Mouse (Mus musculus) naive thymus-derived CD4-positive, alpha-beta T cell, adult 5 months (primary cell): ENCODE results near the gene Upk1a. TPM values are rescaled to one million over a fixed set of nuclear protein-coding genes. Genes with fewer than 3 reads are reported as not detected.

ENCODE experiments used
- polyA plus RNA-seq: library from polyadenylated mRNA; unstranded; fragments of 100-300 nt; shearing (Covaris generic); gene quantifications from one replicate; pipeline ENCODE4 v1.2.1, GENCODE M21; 2017

Upk1a gene
- polyA plus RNA-seq, result 0.49 TPM

GRCm38 (mm10) chr7:30612654-30613402, at the start of gene Upk1a:
Upk1a (minus strand) TSS chr7:30612847.

DNA sequence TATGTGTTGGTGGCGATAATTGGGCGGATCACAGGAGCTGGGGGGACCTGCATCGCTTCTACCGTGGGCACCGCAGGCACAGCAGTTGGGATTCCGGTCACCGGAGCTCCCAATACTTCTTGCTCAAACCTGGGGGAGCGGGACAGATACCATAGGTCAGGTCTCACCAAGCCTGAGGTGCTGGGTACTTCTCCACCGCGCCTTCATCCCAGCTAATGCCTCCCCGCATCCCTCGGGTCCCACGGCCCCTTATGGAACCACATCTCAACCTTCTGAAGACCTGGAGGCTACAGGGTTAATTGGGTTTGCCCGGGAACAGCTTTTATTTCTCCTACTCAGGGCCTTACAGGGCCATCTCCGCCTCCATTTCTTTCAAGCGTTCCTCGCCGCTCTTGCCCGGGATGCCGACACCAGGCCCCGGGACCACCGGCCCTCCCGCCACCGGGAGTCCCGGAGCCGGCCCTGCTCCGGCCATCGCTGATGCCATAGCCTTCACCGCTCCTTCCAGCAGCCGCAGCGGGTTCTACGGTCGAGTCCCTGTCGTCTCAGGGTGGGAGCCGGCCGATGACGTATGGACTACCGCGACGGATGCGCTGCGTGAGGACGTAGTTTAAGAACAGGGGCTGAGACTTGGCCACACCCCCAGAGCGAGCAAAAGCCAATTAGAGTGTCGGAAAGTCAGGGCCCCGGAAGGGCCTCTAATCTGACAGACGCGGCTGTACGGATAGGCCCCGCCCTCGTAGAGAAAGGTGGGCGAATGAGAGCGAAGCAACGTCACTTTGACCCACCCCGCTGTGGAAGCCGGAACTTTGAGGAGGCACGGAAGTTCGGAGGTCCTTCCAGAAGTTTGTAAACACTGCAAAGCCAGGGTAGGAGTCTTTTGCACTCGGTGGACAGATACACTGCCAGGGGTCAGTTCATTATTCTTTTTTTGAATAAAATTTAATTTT, 37.2 kb upstream of the Upk1a start, which contains the start of gene Rbm42:
Gene Rbm42 (minus strand): TSS at position 727 of the 950 bp plus-strand sequence.

DNA sequence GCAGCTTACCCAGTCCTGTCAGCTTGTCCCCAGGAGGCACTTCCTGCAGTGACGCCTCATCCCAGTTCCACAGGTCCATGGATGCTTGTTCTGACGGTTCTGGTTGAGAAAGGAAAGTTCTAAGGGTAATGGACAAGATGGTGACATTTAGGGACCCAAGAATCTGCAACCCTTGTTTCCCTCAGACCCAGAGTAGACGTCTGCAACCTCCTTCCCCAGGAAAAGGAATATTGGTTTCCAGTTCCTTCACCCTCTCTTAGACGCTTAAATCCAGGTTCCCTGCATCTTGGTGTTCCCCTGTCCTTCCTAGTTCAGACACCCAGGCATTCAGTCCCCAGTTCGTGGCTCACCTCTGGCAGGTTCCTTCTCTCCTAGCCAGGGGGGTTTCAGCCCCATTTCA, 23.1 kb upstream of the Upk1a start, which contains the start of gene Etv2:
Gene Etv2 (minus strand): TSS at position 101 of the 400 bp plus-strand sequence.

GRCm38 (mm10) chr7:30625530-30626384, 13.1 kb upstream of the Upk1a start, which contains the start of gene Cox6b1:
Cox6b1 (minus strand) TSS chr7:30626151.

GRCm38 (mm10) chr7:30598786-30599185, 13.9 kb downstream of the Upk1a start, which contains the start of gene Zbtb32:
Zbtb32 (minus strand) TSS chr7:30598909.

DNA sequence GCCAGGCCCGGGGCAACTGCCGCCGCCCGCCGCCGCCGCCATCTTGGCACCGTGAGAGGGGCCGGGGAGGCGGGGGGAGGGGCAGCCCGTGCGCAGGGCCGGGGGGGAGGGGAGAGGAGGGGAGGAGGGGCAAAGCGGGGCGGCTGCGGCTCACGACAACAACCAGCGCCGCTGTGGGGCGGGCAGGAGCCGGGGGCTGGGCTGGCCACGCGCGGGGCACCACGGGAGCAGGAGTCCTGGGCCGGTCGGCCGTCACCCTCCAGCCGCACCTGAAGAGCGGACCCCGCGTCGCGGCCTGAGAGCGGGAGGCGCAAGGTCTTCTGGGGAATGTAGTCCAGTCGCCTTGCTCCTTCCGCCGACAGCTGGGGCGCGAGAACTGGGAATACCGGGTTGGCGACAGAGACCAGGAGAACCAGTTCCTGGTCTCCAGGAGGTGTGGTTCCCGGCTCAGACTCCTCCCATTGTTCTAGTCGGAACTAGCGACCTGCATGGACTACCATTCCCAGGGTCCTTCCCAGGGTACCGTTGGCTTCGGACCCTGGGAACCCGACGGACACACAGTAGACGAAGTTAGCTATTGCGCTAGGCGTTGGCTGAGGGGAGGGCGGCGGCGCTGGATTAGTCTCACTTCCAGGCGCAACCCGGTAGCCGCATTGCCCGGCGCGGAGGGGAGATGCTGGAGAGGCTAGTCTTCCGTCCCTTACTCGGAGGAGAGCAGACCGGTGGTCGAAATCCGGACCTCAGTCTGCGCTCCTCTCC, 23.8 kb downstream of the Upk1a start, which contains the start of gene Kmt2b:
Gene Kmt2b (minus strand): TSS at position 51 of the 759 bp plus-strand sequence.

GRCm38 (mm10) chr7:30564970-30565571, 47.6 kb downstream of the Upk1a start, which contains the start of gene Igflr1:
Igflr1 (plus strand) TSS chr7:30565427.

DNA sequence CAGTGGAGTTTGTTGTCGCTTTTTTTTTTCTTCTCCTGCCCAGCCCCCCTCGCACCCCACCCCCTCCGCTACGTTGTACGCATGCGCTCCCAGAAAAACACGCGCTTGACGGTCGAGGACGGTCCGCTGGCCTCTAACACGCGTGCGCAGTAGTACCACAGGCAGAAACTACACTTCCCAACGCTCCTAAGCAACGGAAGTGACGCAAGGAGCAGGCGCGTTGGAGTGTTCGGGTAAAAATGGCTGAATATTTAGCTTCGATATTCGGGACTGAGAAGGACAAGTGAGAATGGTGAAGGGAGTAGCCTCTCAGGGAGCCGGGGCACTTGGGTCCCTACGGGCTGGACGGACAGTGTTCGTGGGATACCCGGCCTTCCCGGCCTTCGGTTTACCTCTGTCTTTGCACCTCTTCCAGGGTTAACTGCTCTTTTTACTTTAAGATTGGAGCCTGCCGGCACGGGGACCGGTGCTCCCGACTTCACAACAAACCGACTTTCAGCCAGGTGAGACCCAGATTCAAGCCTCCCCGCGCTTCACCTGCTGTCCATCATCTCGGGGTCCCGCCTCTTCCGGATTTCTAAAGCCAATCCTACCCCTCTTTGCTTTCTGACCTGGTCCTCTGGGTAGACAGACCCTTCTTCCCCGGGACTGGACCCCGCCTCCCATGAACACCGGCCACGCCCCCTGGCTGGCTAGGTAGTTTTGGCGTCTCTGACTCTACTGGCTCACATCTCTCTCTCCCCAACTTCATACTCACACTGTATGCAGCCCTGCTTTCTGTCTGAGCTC, 49.3 kb downstream of the Upk1a start, which contains the start of the genes U2af1l4, Gm49396 and Psenen:
Gene U2af1l4 (plus strand): TSS at position 185 of the 789 bp plus-strand sequence.
Gene Gm49396 (plus strand): TSS at position 228 of the 789 bp plus-strand sequence.
Gene Psenen (minus strand): TSS at position 511 of the 789 bp plus-strand sequence.

GRCm38 (mm10) chr7:30559443-30559954, 53.1 kb downstream of the Upk1a start, which contains the start of gene Lin37:
Lin37 (minus strand) TSS chr7:30559838.

Other genes with a start within 250 kb of the Upk1a start
- gene Tyrobp, start 199.1 kb downstream of the Upk1a start, polyA plus RNA-seq, result not detected
- 367 TPM for gene Hcst, start 193.0 kb downstream of the Upk1a start, polyA plus RNA-seq
- 181 TPM for gene Nfkbid, start 191.1 kb downstream of the Upk1a start, polyA plus RNA-seq
- gene Aplp1, start 167.3 kb downstream of the Upk1a start, polyA plus RNA-seq, result 3.6 TPM
- gene Kirrel2, start 155.2 kb downstream of the Upk1a start, polyA plus RNA-seq, result not detected
- not detected for gene Nphs1, start 154.5 kb downstream of the Upk1a start, polyA plus RNA-seq
- not detected for gene Prodh2, start 119.2 kb downstream of the Upk1a start, polyA plus RNA-seq
- gene Arhgap33, start 77.8 kb downstream of the Upk1a start, polyA plus RNA-seq, result 1.2 TPM
- 5.3 TPM for gene Hspb6, start 60.7 kb downstream of the Upk1a start, polyA plus RNA-seq
- 4.3 TPM for gene Proser3, start 60.5 kb downstream of the Upk1a start, polyA plus RNA-seq
- gene Lin37, start 53.0 kb downstream of the Upk1a start, polyA plus RNA-seq, result 53.4 TPM
- gene U2af1l4, start 49.5 kb downstream of the Upk1a start, polyA plus RNA-seq, result 85.7 TPM
- 68.6 TPM for gene Gm49396, start 49.5 kb downstream of the Upk1a start, polyA plus RNA-seq
- gene Psenen, start 49.2 kb downstream of the Upk1a start, polyA plus RNA-seq, result 168 TPM
- gene Igflr1, start 47.4 kb downstream of the Upk1a start, polyA plus RNA-seq, result 38.1 TPM
- 16.1 TPM for gene Kmt2b, start 24.1 kb downstream of the Upk1a start, polyA plus RNA-seq
- 1.1 TPM for gene Zbtb32, start 13.9 kb downstream of the Upk1a start, polyA plus RNA-seq
- gene Cox6b1, start 13.3 kb upstream of the Upk1a start, polyA plus RNA-seq, result 305 TPM
- gene Etv2, start 23.0 kb upstream of the Upk1a start, polyA plus RNA-seq, result not detected
- gene Rbm42, start 37.5 kb upstream of the Upk1a start, polyA plus RNA-seq, result 214 TPM
- gene Haus5, start 52.1 kb upstream of the Upk1a start, polyA plus RNA-seq, result 42.8 TPM
- gene Pmis2, start 58.8 kb upstream of the Upk1a start, polyA plus RNA-seq, result not detected
- gene 2200002J24Rik, start 86.1 kb upstream of the Upk1a start, polyA plus RNA-seq, result not detected
- gene Atp4a, start 99.4 kb upstream of the Upk1a start, polyA plus RNA-seq, result not detected
- gene Tmem147, start 116.7 kb upstream of the Upk1a start, polyA plus RNA-seq, result 70.8 TPM
- gene Gapdhs, start 130.8 kb upstream of the Upk1a start, polyA plus RNA-seq, result 1.4 TPM
- gene Sbsn, start 138.6 kb upstream of the Upk1a start, polyA plus RNA-seq, result 1.0 TPM
- gene Dmkn, start 150.9 kb upstream of the Upk1a start, polyA plus RNA-seq, result not detected
- not detected for gene Krtdap, start 175.0 kb upstream of the Upk1a start, polyA plus RNA-seq
- not detected for gene Ffar2, start 210.9 kb upstream of the Upk1a start, polyA plus RNA-seq
- gene Ffar3, start 243.3 kb upstream of the Upk1a start, polyA plus RNA-seq, result not detected
- not detected for gene Ffar1, start 248.7 kb upstream of the Upk1a start, polyA plus RNA-seq